Mouse (Mus musculus) skeletal muscle tissue, adult 2 months (tissue): ENCODE measurements around the gene Fam171a2.

Source experiments
- DNase-seq: peaks from one replicate; pipeline ENCODE4 v3.0.0-alpha.2; 2012; ENCODE audit warnings: low read depth, low spot score

The Fam171a2 gene

GRCm38 (mm10) chr11:102447497-102447896 lies at the start of gene Fam171a2:
Gene Fam171a2 (minus strand): TSS chr11:102447682.
- DNase-seq = no peak

- no peak for DNase-seq
Observed at GRCm38 (mm10) chr11:102496732-102497131, 49.2 kb upstream of the Fam171a2 start.

DNA sequence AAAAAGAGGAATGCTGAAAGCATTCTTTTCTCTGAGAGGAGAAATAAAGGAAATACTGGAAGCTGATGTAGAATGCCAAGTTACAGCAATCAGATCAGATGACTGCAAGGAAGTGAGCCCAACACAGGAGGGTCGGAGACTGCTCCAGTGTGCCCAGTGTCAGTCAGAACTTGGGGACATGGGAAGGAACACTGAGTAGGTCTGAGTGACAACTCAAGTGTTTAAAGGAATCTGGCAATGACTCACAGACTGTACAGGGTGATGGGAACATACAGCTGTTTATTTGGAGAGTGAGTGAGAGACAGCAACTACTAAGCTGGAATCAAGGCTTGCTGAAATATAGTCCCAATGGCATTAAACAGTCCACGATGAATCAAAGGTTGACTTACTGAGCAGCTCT lies 48.7 kb upstream of the Fam171a2 start:
- peak; percentile 48 for DNase-seq

- peak; percentile 17 for DNase-seq
Observed at GRCm38 (mm10) chr11:102495742-102496141, 48.3 kb upstream of the Fam171a2 start.

- no peak for DNase-seq
Observed at GRCm38 (mm10) chr11:102495114-102495513, 47.6 kb upstream of the Fam171a2 start.

GRCm38 (mm10) chr11:102494063-102494650 lies 46.7 kb upstream of the Fam171a2 start:
- peak; percentile 11 for DNase-seq

DNA sequence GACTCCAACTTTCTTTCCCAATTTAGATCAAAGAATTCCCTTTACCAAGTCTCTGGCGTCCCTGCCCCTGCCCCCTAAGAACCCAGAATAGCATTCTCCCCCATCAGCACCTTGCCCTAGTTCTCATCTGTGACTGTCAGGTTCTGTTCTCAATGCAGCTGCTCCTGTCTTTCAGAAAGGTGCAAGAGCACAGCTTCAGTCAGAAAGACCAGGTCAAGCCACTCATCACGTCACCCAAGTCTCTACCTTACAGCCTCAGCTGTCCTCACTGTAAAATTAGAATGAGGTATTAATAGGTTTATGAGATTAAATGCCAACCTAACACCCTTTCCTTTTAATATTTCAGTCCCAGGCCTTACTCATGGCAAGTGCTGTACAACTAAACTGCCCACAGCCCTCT lies 45.8 kb upstream of the Fam171a2 start:
- DNase-seq = peak; percentile 92

DNA sequence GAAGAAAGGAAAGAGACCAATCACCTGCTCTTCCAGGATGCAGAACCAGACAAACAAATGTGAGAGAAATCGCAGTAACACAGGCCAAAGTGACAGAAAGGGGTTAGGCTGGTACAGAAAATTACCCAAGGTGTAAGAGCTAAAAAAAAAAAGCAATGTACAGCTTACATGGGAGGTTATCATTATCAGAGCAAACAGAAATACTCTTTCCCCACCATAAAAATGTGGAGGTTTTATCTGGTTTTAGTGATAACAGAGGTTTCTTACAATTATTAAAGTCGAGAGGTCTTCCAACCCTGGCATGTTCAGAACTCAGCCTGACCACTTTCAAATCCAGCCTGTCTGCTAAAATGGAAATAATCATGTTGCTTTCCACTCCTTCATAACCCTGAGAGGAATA lies 40.4 kb upstream of the Fam171a2 start:
- DNase-seq = no peak

DNA sequence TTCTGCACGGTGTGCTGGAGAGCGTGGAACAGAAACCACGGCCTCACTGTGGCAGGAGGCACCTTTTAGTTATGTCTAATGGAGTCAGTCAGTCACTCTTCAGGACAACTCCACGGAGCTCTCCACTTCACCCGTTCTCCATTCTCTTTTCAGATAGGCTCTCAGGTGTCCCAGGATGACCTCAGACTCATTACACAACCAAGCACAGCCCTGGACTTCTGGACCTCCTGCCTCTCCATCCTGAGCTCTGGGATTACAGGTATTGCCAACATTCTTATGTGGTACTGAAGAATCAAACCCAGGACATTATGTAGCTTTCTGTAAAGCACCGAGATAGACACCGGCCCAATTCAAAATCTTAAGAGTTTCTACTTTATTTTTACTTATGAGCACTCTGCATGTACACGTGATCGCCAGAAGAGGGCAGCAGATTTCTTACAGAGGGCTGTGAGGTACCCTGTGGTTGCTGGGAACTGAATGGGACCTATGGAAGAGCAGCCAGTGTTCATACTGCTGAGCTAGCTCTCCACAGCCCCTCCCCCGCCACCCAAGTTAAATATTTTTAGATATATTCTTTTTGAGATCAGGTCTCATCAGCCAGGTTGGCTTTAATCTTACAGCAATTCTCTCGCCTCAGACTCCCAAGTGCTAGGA lies 39.4 kb upstream of the Fam171a2 start:
- peak; percentile 79 for DNase-seq

GRCm38 (mm10) chr11:102481779-102482178 lies 34.3 kb upstream of the Fam171a2 start:
- DNase-seq = no peak

GRCm38 (mm10) chr11:102480897-102481296 lies 33.4 kb upstream of the Fam171a2 start:
- DNase-seq = no peak

DNA sequence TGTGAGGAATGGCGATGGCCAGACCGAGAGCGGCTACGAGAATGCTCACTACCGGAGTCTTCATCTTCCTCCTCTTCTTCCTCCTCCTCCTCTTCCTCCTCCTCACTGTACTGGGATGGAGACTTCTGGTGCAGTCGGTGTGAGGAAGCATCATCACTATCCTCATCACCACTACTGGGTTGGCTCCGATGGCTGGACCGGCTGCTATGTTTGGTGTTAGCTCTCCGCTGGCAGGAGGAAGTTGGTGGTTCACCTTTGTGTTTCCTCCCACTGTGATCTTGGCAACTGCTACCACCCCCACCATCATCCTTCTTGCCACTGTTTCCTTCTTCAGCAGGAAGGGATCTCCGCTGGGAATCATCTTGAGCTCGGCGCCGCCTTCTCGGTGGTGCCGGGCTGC lies 32.6 kb upstream of the Fam171a2 start:
- no peak for DNase-seq

- DNase-seq = no peak
Observed at GRCm38 (mm10) chr11:102479581-102479980, 32.1 kb upstream of the Fam171a2 start.

DNA sequence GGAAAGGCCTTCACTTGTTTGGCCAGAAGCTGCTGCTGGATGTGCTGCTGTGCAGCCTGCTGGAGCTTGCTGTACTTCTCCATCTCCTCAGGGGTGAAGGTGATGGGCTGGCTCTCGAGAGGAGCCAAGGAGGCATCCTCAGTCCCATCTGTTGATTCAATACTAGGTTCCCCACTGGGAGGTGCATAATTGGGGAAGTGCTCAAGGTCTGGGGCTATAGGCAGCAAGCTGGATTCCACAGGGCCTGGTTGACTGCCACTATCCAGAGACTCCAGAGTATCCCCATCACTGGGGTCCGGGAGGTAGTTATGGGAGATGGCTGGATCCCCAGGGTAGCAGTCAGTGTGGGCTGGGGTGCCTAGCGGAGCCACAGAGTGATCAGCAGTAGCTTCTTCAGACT lies 31.2 kb upstream of the Fam171a2 start:
- no peak for DNase-seq

DNA sequence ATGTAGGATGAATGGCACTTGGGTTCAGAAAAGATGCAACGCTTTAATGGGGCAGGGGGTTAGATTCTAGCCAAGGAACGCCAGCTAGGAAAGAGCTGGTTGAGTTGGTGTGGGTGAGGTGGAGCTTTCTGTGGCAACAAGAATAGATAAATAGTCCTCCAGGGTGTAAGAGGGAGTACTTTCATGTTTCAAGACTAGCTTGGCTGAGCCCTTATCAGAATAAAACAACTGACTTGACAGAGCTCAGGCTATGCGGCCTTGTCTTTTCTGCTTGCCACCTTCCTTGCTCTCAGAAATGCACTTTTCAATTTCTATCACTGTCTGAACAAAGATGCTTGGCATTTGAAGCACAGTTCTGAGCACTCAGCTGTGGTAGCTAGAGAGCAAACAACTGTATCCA lies 27.5 kb upstream of the Fam171a2 start:
- DNase-seq = no peak

DNA sequence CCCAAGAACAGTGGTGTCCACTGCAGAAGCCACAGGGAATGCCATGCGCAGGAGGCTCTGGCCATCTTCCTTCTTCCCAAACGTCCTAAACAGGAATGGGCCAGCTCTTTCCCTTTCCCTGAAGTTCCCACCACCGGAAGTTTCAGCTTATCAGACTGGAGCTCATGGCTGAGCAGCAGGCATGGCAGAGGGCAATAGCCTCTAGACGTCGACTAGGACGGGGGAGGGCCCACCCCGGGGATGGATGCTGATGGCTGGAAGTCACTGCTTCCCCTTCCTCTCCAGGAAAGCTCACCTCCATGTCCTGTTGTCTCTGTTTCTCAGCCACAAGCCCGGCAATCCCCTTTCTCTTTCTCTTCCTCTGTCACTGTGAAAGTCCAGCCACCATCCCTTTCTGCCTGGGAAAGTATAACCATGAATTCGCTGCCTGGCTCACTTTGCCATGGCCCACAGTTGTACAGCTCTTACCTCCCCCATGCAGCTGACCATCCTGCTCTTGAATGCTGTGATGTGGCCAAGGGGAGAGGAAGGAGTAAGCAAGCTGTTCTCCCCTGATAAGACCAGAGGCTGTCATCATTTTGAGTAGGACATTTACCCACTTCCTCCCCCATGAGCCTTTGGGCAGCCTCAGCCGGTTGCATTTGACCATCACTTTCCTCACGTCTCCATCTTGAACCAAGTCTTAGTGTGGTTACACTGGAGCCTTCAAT lies 22.3 kb upstream of the Fam171a2 start, which contains the start of gene Itga2b:
Gene Itga2b, minus strand, starts transcription at position 475 of the 710 bp plus-strand sequence.
- no peak for DNase-seq

GRCm38 (mm10) chr11:102467041-102467631 lies 19.7 kb upstream of the Fam171a2 start:
- peak; percentile 96 for DNase-seq

DNA sequence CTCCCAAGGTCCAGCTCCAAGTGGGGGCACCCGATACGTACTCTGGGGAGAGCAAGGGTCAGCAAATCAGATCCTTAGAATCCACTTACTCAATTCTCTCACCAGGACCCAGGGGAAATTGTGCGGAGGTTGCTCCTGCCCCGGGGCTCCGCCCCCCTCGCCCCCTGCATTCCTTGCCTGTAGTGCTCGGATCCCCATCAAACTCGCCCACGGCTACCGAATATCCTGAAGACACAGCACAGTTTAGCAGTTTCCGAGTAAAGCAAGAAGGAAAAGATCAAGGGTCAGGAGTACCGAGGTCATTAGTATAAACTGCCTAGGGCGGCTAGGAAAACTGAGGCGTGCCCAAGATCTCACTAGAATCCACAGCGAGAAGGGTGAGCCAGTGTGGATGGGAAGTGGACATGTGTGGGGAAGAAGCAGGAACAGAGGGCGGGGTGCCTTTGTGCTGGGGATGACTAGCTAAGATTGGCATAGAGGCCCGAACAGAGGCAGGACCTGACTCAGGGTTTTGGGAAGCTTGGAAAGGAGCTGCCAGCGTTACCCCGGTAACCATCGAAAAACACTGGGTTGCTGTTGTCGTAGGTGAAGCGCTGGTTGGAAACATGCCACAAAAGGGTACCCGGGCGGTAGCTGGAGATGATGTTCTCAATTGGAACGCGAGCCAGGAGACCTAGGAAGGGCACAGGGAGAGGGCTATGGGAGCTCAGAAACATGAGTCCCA lies 18.4 kb upstream of the Fam171a2 start:
- peak; percentile 71 for DNase-seq

DNA sequence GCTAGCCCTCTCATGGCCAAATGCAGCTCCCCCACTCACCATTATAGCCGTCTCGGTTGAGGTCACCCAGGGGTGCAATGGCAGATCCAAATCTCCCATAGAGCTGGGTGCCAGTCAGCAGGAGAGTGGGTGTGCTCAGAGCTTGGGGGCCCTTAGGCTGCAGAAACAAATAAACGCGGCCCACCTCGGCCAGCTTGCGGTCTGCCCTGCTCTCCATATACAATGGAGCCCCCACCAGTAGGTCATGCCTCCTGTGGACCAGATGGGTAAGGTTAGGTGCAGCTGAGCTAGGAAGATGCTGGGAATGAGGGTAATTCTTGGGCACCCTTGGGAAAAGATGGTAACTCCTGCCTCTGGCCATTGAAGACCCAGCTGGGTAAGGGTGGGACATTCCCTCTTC lies 17.4 kb upstream of the Fam171a2 start:
- no peak for DNase-seq

- DNase-seq = no peak
Observed at GRCm38 (mm10) chr11:102461764-102462163, 14.3 kb upstream of the Fam171a2 start.

GRCm38 (mm10) chr11:102460541-102460940 lies 13.1 kb upstream of the Fam171a2 start:
- DNase-seq = no peak
